Mouse (Mus musculus) E14TG2a.4 (cell line): ENCODE results near the gene Myb.

Experiments
- CTCF ChIP-seq: conservative IDR thresholded peaks from 2 replicates; pipeline ENCODE4 v1.5.1; 2014; ENCODE audit warnings: low read length
- NANOG ChIP-seq: IDR thresholded peaks from 2 replicates; pipeline ENCODE4 v1.6.1; 2014; ENCODE audit warnings: borderline replicate concordance, low read length, mixed read lengths
- POU5F1 ChIP-seq: IDR thresholded peaks from 2 replicates; pipeline ENCODE4 v1.6.1; 2014; ENCODE audit warnings: low read length, borderline replicate concordance

DNA sequence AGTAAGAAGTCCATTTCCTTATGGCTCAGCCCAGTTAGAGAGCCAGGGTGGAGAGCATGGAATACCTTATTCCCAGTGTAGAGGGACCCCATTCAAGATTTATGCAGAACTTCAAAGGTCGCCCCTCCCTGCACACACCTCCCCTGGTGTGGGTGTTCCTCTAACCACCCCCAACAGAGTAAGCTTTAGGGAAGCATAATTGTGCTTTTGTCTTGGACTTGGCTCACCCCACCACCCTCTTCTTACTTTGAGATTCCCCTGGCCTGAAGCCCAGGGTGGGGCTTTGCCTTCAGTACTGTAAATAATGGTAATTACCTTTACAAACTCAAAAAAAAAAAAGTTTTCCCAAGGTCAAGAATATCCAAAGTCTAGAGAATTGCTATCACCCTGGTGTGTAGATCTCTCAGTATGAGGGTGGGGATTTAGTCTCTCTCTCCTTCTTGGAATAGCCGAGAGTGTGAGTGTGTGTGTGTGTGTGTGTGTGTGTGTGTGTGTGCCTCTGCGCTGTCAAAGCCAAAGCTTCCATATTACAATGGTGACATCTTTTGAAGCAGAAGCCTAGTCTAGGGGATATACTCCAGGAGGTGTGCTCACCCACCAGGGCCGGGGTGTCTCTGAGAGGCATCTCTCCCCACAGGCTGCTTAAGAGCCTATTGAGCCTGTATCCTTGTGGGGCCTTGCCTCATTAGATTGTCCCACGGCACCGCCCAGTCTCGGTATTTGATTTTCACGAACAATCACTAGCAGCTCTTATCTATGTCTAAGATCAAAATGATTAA, 69.7 kb downstream of the Myb start:
- TF ChIP-seq CTCF = no peak
- no peak for TF ChIP-seq NANOG
- 0 out of 2 replicates have a peak, but pooled peaks have one; percentile 7 for TF ChIP-seq POU5F1
